Mouse (Mus musculus): Measurements from ENCODE around the gene N4bp2.
"Not testable (repeated sequence)": the region's sequence is repeated elsewhere in the genome, so short reads cannot be mapped to it uniquely, and the experiment has no call there.

- not testable (repeated sequence) for TF ChIP-seq CTCF (IDR thresholded peaks at IDR 0.05; ENCODE audit: low read depth, low read length); EP300 (IDR thresholded peaks at IDR 0.05; ENCODE audit: insufficient read depth, low read depth, low read length)
These were observed 15.7 kb downstream of the N4bp2 start for GRCm38 (mm10) chr5:65778986-65779385.
